Mouse (Mus musculus) lung, postnatal 0 days (tissue): ENCODE results near the gene Mtmr14. TPM values are rescaled to one million over a fixed set of nuclear protein-coding genes. Genes with fewer than 3 reads are reported as not detected.

ENCODE experiments used
- ATAC-seq: fragments of 200-750 bp; cut with Nextera tagmentation; 2 replicates; pipeline ENCODE4 v1.8.0; 2017; ENCODE audit warnings: moderate library complexity
- DNase-seq: peaks from one replicate; pipeline ENCODE4 v3.0.0-alpha.2; 2016; ENCODE audit warnings: low spot score
- H3K27ac ChIP-seq: fragments of 300-500 bp; sonication (generic); 2 replicates; pipeline ENCODE4 v1.5.1; 2014; ENCODE audit warnings: antibody characterized with exemption, mild to moderate bottlenecking, low read length, mixed read lengths
- H3K27me3 ChIP-seq: fragments of 300-500 bp; sonication (generic); replicated peaks from 2 replicates; pipeline ENCODE4 v1.6.1; 2014; ENCODE audit warnings: low read length, mixed read lengths; ENCODE audit not compliant: insufficient read depth
- H3K36me3 ChIP-seq: fragments of 300-500 bp; sonication (generic); 2 replicates; pipeline ENCODE4 v1.6.1; 2014; ENCODE audit warnings: low read length, mixed read lengths; ENCODE audit not compliant: insufficient read depth
- H3K4me1 ChIP-seq: fragments of 300-500 bp; sonication (generic); 2 replicates; pipeline ENCODE4 v1.6.1; 2014; ENCODE audit warnings: antibody characterized with exemption, low read depth, low read length, mixed read lengths; ENCODE audit not compliant: insufficient read depth
- H3K4me2 ChIP-seq: fragments of 300-500 bp; sonication (generic); replicated peaks from 2 replicates; pipeline ENCODE4 v1.6.1; 2014; ENCODE audit warnings: low read depth, mild to moderate bottlenecking, low read length, moderate library complexity, mixed read lengths
- H3K4me3 ChIP-seq: fragments of 300-500 bp; sonication (generic); 2 replicates; pipeline ENCODE4 v1.5.1; 2014; ENCODE audit warnings: low read depth, low read length
- H3K9ac ChIP-seq: fragments of 300-500 bp; sonication (generic); replicated peaks from 2 replicates; pipeline ENCODE4 v1.6.1; 2014; ENCODE audit warnings: low read depth, mild to moderate bottlenecking
- H3K9me3 ChIP-seq: fragments of 300-500 bp; sonication (generic); 2 replicates; pipeline ENCODE4 v1.6.1; 2016; ENCODE audit warnings: low read length, mixed read lengths
- CTCF ChIP-seq: IDR thresholded peaks from 2 replicates; pipeline ENCODE4 v1.5.1; 2016; ENCODE audit warnings: antibody characterized with exemption, mild to moderate bottlenecking
- EP300 ChIP-seq: IDR thresholded peaks from 2 replicates; pipeline ENCODE4 v1.6.1; 2016; ENCODE audit warnings: antibody characterized with exemption, mild to moderate bottlenecking, control low read depth
- WGBS: fragments of 180-500 bp; shearing (Covaris S2); extraction: QIAGEN DNeasy Blood & Tissue Kit; methylation state at CpG from one replicate; pipeline ENCODE4 v1.1.7; 2014; 5-methylcytosine and 5-hydroxymethylcytosine counted together
- polyA plus RNA-seq: library from polyadenylated mRNA; unstranded; fragments of >200 nt; fragmentation: Nextera tagmentation; extraction: Ambion mirVana; gene quantifications from 2 replicates; pipeline ENCODE4 v1.2.1, GENCODE M21; 2015

The Mtmr14 gene
- polyA plus RNA-seq, 1 experiment from 2014 or later: 27.4 TPM

- Histone ChIP-seq H3K4me3 (peak within 1 kb of the TSS; percentile 95), H3K9me3 (no peaks in the 10 kb centered on the region), H3K9ac (peak within 1 kb of the TSS; percentile 95), H3K4me2 (peak within 1 kb of the TSS; percentile 84), H3K27me3 (no peaks in the 10 kb centered on the region), H3K27ac (peak within 1 kb of the TSS; percentile 100), H3K36me3 (peaks cover 12% of the 10 kb centered on the region; the same call in 1 of the 2 replicates), H3K4me1 (no peaks in the 10 kb centered on the region; the same call in 1 of the 2 replicates)
- DNase-seq (peak; percentile 85), ATAC-seq (peak; percentile 45)
- TF ChIP-seq CTCF (peak; percentile 35; the same call in 1 of the 2 replicates), EP300 (0 out of 2 replicates have a peak, but pooled peaks have one; percentile 2)
- WGBS: 2% methylated on average over 32 of the region's 32 CpGs
Observed at GRCm38 (mm10) chr6:113306986-113307349, 69.3 kb downstream of the Mtmr14 start, which contains the start of gene Brpf1. Brpf1 (plus strand) TSS chr6:113307137.

- peak overlapping the region; percentile 84 for H3K4me2 ChIP-seq
- no peaks in the 10 kb centered on the region for H3K27me3 ChIP-seq
- WGBS: under 1% methylated on average over 34 of the region's 34 CpGs
- peaks cover 12% of the 10 kb centered on the region; the same call in 1 of the 2 replicates for H3K36me3 ChIP-seq
- no peaks in the 10 kb centered on the region; the same call in 1 of the 2 replicates for H3K4me1 ChIP-seq
- H3K9ac ChIP-seq: peak overlapping the region; percentile 95
- ATAC-seq (no peak), DNase-seq (peak; percentile 71)
- TF ChIP-seq EP300 (no peak), CTCF (no peak)
- H3K4me3 ChIP-seq: peak overlapping the region; percentile 95
- H3K9me3 ChIP-seq: no peaks in the 10 kb centered on the region
- peak overlapping the region; percentile 100 for H3K27ac ChIP-seq
Observed at GRCm38 (mm10) chr6:113307481-113308121, 70.0 kb downstream of the Mtmr14 start.

GRCm38 (mm10) chr6:113308141-113308540, 70.5 kb downstream of the Mtmr14 start:
- TF ChIP-seq EP300 (no peak), CTCF (peak; percentile 56)
- peak overlapping the region; percentile 95 for H3K9ac ChIP-seq
- H3K4me3 ChIP-seq: peak overlapping the region; percentile 95
- H3K4me2 ChIP-seq: peak overlapping the region; percentile 84
- H3K27ac ChIP-seq: peak overlapping the region; percentile 100
- no peaks in the 10 kb centered on the region; the same call in 1 of the 2 replicates for H3K4me1 ChIP-seq
- H3K9me3 ChIP-seq: no peaks in the 10 kb centered on the region
- ATAC-seq: no peak
- 23% methylated on average over 5 of the region's 5 CpGs for WGBS
- DNase-seq: peak; percentile 63
- peaks cover 12% of the 10 kb centered on the region; the same call in 1 of the 2 replicates for H3K36me3 ChIP-seq
- H3K27me3 ChIP-seq: no peaks in the 10 kb centered on the region

DNA sequence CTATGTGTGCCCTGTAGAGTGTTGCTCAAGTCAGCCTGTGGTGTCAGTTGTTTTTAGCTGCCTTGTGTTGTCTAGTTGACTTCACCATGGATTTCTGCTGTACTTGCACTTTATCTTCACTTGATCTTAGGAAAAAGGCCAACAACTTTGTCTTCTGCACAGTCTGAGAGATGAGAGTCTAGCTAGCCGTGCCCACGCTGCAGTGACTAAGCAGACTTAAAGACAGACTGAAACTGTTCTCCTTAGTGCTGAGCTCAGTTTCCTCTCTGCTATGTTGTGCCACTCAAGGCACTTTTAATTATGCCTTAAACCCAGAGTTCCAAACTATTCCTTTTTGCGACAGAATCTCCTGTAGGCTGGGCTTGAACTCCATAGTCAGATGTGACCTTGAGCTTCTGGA, 78.3 kb downstream of the Mtmr14 start:
- TF ChIP-seq EP300: no peak
- TF ChIP-seq CTCF: no peak
- Histone ChIP-seq H3K4me1 (no peaks in the 10 kb centered on the region), H3K36me3 (peaks cover 57% of the 10 kb centered on the region; the same call in 1 of the 2 replicates), H3K27ac (no peak overlapping the region), H3K9ac (no peak overlapping the region), H3K4me3 (no peak overlapping the region), H3K27me3 (no peaks in the 10 kb centered on the region), H3K4me2 (no peak overlapping the region), H3K9me3 (no peaks in the 10 kb centered on the region)
- no peak for ATAC-seq
- DNase-seq: no peak
- WGBS: 93% methylated on average over 3 of the region's 3 CpGs

DNA sequence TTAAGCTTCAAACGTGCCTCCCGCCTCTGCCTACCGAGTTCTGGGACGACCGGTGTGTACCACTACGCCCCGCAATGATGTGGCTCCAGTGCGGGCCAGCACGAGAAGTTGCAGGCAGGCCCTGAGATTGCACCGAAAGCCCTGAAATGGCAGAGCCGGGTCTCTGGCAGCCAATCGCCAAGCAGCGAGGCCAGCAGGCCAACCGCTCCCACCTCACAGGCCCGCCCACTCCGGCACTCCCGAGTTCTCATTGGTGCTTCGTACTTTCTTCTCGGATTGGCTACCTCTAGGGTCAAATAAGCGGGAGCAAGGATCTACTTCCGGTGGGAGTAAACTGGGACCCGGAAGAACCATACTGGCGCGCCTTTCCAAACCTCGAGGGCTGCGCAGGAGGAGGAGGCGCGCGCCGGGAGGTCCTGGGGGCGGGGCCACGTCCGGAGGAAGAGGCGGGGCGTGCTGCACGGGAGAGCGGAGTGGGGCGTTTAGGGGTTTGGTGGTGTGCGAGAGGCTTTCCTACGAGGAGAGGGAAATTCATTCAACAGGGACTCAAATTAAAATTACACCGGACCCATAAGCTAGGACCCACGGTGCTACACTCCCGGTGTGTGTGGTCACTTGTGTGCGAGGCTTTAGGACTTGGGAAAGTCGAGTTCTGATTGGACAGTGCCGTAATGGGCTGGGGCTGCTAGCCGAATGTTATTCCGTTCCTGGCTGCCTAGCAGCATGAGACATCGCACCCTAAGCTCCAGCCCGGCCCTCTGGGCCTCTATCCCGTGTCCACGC, 89.1 kb downstream of the Mtmr14 start, which contains the start of gene Ogg1:
Gene Ogg1, plus strand, starts transcription at position 440 of the 783 bp plus-strand sequence.
- no peak; the same call in 1 of the 2 replicates for TF ChIP-seq EP300
- 2% methylated on average over 52 of the region's 52 CpGs for WGBS
- Histone ChIP-seq H3K36me3 (peaks cover 9% of the 10 kb centered on the region), H3K9ac (peak within 1 kb of the TSS; percentile 64), H3K4me1 (no peaks in the 10 kb centered on the region), H3K27me3 (no peaks in the 10 kb centered on the region), H3K9me3 (no peaks in the 10 kb centered on the region), H3K27ac (peak within 1 kb of the TSS; percentile 85), H3K4me3 (peak within 1 kb of the TSS; percentile 60), H3K4me2 (peak within 1 kb of the TSS; percentile 78)
- ATAC-seq (peak; percentile 97), DNase-seq (peak; percentile 100)

DNA sequence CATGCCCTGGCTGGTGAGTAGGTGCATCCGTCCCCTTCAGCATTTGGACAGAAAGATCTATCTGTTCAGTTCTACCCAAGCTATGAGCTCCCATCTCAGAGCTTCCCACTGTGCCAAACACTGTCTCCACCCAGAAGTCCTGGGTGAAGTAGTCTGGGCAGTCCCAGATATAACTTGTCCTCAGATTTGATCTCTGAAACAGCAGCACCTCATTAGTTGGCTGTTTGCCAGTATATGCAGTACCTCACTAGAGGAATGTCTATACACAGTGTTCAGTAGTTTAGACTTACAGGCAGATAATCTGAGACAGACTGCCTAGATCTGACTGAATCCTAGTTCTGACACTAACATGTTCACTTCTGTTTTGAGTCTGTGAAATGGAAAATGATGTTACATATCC, 91.8 kb downstream of the Mtmr14 start:
- 0 out of 2 replicates have a peak, but pooled peaks cover 5% of the 10 kb centered on the region for H3K4me1 ChIP-seq
- H3K9ac ChIP-seq: no peak overlapping the region
- no peak overlapping the region for H3K4me2 ChIP-seq
- H3K9me3 ChIP-seq: no peaks in the 10 kb centered on the region
- DNase-seq (no peak), ATAC-seq (no peak)
- no peak overlapping the region for H3K4me3 ChIP-seq
- no peaks in the 10 kb centered on the region; the same call in 1 of the 2 replicates for H3K36me3 ChIP-seq
- H3K27ac ChIP-seq: no peak overlapping the region
- no peaks in the 10 kb centered on the region for H3K27me3 ChIP-seq
- TF ChIP-seq CTCF: no peak
- no peak for TF ChIP-seq EP300
- WGBS: 84% methylated on average over 1 of the region's 1 CpGs
